Mouse (Mus musculus): ENCODE data around the gene Slco6c1. TPM values are rescaled to one million over a fixed set of nuclear protein-coding genes. Genes with fewer than 3 reads are reported as not detected.

Slco6c1 gene
- polyA plus RNA-seq (2015; fragmentation: Nextera tagmentation; extraction: Ambion mirVana) = not detected in 2 replicates

- no peak within 1 kb of the TSS for H3K4me2 ChIP-seq (replicated peaks)
- H3K9me3 ChIP-seq = no peaks in the 10 kb centered on the region
- no peaks in the 10 kb centered on the region for H3K36me3 ChIP-seq
- WGBS = 95% methylated on average over 6 of the region's 6 CpGs
- no peaks in the 10 kb centered on the region for H3K4me1 ChIP-seq
- no peak within 1 kb of the TSS for H3K4me3 ChIP-seq
- no peak for ATAC-seq (replicated peaks)
- H3K27me3 ChIP-seq = no peaks in the 10 kb centered on the region
- H3K27ac ChIP-seq (replicated peaks) = no peak within 1 kb of the TSS
- no peak within 1 kb of the TSS for H3K9ac ChIP-seq (replicated peaks)
Measured at GRCm38 (mm10) chr1:97128201-97128600, at the start of gene Slco6c1. Slco6c1 (minus strand) TSS chr1:97128301.

GRCm38 (mm10) chr1:97038982-97039381 lies 89.1 kb downstream of the Slco6c1 start:
- Histone ChIP-seq H3K36me3 (no peaks in the 10 kb centered on the region), H3K9me3 (no peaks in the 10 kb centered on the region), H3K27ac (replicated peaks) (no peak overlapping the region), H3K4me2 (replicated peaks) (no peak overlapping the region), H3K27me3 (no peaks in the 10 kb centered on the region), H3K4me3 (no peak overlapping the region), H3K4me1 (no peaks in the 10 kb centered on the region), H3K9ac (replicated peaks) (no peak overlapping the region)
- no peak for ATAC-seq (replicated peaks)
- 53% methylated on average over 1 of the region's 1 CpGs for WGBS

GRCm38 (mm10) chr1:97038548-97038947 lies 89.6 kb downstream of the Slco6c1 start:
- WGBS = 2% methylated on average over 2 of the region's 2 CpGs
- ATAC-seq (replicated peaks) = peak; percentile 67; the same call in 1 of the 2 replicates

GRCm38 (mm10) chr1:97037955-97038354 lies 90.1 kb downstream of the Slco6c1 start:
- ATAC-seq (replicated peaks) = no peak
- no peaks in the 10 kb centered on the region for H3K4me1 ChIP-seq
- no peak overlapping the region for H3K4me2 ChIP-seq (replicated peaks)
- WGBS = 65% methylated on average over 2 of the region's 2 CpGs
- no peaks in the 10 kb centered on the region for H3K9me3 ChIP-seq
- no peaks in the 10 kb centered on the region for H3K27me3 ChIP-seq
- no peak overlapping the region for H3K4me3 ChIP-seq
- H3K36me3 ChIP-seq = no peaks in the 10 kb centered on the region
- H3K9ac ChIP-seq (replicated peaks) = no peak overlapping the region
- H3K27ac ChIP-seq (replicated peaks) = no peak overlapping the region

More at GRCm38 (mm10) chr1:97038548-97038947, 89.6 kb downstream of the Slco6c1 start:
- H3K27ac ChIP-seq (replicated peaks) = no peak overlapping the region
- H3K4me1 ChIP-seq = no peaks in the 10 kb centered on the region
- H3K4me3 ChIP-seq = no peak overlapping the region
- no peaks in the 10 kb centered on the region for H3K36me3 ChIP-seq
- H3K27me3 ChIP-seq = no peaks in the 10 kb centered on the region
- no peaks in the 10 kb centered on the region for H3K9me3 ChIP-seq
- no peak overlapping the region for H3K9ac ChIP-seq (replicated peaks)
- H3K4me2 ChIP-seq (replicated peaks) = no peak overlapping the region

GRCm38 (mm10) chr1:97021388-97021787 lies 106.7 kb downstream of the Slco6c1 start:
- ATAC-seq (replicated peaks) = no peak
- no peaks in the 10 kb centered on the region for H3K27me3 ChIP-seq
- H3K9ac ChIP-seq (replicated peaks) = no peak overlapping the region
- H3K36me3 ChIP-seq = no peaks in the 10 kb centered on the region
- 76% methylated on average over 2 of the region's 2 CpGs for WGBS
- no peak overlapping the region for H3K27ac ChIP-seq (replicated peaks)
- H3K9me3 ChIP-seq = no peaks in the 10 kb centered on the region
- no peaks in the 10 kb centered on the region for H3K4me1 ChIP-seq
- H3K4me2 ChIP-seq (replicated peaks) = no peak overlapping the region
- H3K4me3 ChIP-seq = no peak overlapping the region

- Histone ChIP-seq H3K4me2 (replicated peaks) (no peak overlapping the region), H3K27me3 (no peaks in the 10 kb centered on the region), H3K4me3 (no peak overlapping the region), H3K4me1 (no peaks in the 10 kb centered on the region), H3K9me3 (no peaks in the 10 kb centered on the region), H3K36me3 (no peaks in the 10 kb centered on the region), H3K27ac (replicated peaks) (no peak overlapping the region), H3K9ac (replicated peaks) (no peak overlapping the region)
- 57% methylated on average over 1 of the region's 1 CpGs for WGBS
- no peak for ATAC-seq (replicated peaks)
Measured at GRCm38 (mm10) chr1:97019404-97019803, 108.7 kb downstream of the Slco6c1 start.

- no peak overlapping the region for H3K4me3 ChIP-seq
- H3K4me2 ChIP-seq (replicated peaks) = no peak overlapping the region
- H3K9me3 ChIP-seq = no peaks in the 10 kb centered on the region
- no peak for ATAC-seq (replicated peaks)
- no peaks in the 10 kb centered on the region for H3K4me1 ChIP-seq
- no peaks in the 10 kb centered on the region for H3K36me3 ChIP-seq
- no peaks in the 10 kb centered on the region for H3K27me3 ChIP-seq
- H3K27ac ChIP-seq (replicated peaks) = no peak overlapping the region
- no peak overlapping the region for H3K9ac ChIP-seq (replicated peaks)
Measured at GRCm38 (mm10) chr1:97018978-97019377, 109.1 kb downstream of the Slco6c1 start.
